Mouse (Mus musculus) E14TG2a.4 (cell line): ENCODE measurements around the gene Lpp.

ENCODE experiments used
- H3K27me3 ChIP-seq: 2 replicates; pipeline ENCODE4 v1.6.1; 2014; ENCODE audit warnings: low read length, control low read depth; ENCODE audit not compliant: insufficient read depth
- H3K36me3 ChIP-seq: 2 replicates; pipeline ENCODE4 v1.6.1; 2014; ENCODE audit warnings: low read length, control low read depth; ENCODE audit not compliant: insufficient read depth
- H3K4me1 ChIP-seq: replicated peaks from 2 replicates; pipeline ENCODE4 v1.6.1; 2014; ENCODE audit warnings: low read depth, low read length, control low read depth
- H3K4me3 ChIP-seq: replicated peaks from 2 replicates; pipeline ENCODE4 v1.5.1; 2014; ENCODE audit warnings: mild to moderate bottlenecking, low read length
- H3K9me3 ChIP-seq: 2 replicates; pipeline ENCODE4 v1.6.1; 2014; ENCODE audit warnings: low read length, control low read depth
- CTCF ChIP-seq: conservative IDR thresholded peaks from 2 replicates; pipeline ENCODE4 v1.5.1; 2014; ENCODE audit warnings: low read length
- NANOG ChIP-seq: IDR thresholded peaks from 2 replicates; pipeline ENCODE4 v1.6.1; 2014; ENCODE audit warnings: borderline replicate concordance, low read length, mixed read lengths
- POU5F1 ChIP-seq: IDR thresholded peaks from 2 replicates; pipeline ENCODE4 v1.6.1; 2014; ENCODE audit warnings: low read length, borderline replicate concordance

Gene Lpp

DNA sequence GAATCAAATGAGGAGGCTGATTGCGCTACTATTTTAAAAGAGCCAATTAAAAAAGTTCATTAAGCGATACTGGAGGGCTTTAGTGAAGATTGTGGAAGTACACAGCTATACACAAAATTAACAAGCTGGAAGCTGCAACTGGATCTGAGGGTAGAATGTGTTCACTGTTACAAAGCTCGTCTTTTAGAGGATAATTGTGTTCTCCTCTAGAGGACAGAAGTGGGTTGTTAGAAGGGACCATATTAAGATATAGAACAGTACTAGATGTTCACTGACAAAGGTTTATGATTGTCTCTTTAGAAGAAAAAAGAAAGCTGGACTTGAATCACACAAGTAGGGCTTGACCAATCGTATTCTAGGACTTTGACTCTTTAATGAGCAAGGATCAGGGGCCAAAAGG is 27.4 kb upstream of the Lpp start:
- no peak overlapping the region for H3K4me3 ChIP-seq
- H3K27me3 ChIP-seq = no peaks in the 10 kb centered on the region; the same call in 1 of the 2 replicates
- 0 out of 2 replicates have a peak, but pooled peaks cover 3% of the 10 kb centered on the region for H3K4me1 ChIP-seq
- no peaks in the 10 kb centered on the region for H3K9me3 ChIP-seq
- no peak for TF ChIP-seq NANOG
- no peak for TF ChIP-seq CTCF
- no peak for TF ChIP-seq POU5F1
- no peaks in the 10 kb centered on the region for H3K36me3 ChIP-seq

DNA sequence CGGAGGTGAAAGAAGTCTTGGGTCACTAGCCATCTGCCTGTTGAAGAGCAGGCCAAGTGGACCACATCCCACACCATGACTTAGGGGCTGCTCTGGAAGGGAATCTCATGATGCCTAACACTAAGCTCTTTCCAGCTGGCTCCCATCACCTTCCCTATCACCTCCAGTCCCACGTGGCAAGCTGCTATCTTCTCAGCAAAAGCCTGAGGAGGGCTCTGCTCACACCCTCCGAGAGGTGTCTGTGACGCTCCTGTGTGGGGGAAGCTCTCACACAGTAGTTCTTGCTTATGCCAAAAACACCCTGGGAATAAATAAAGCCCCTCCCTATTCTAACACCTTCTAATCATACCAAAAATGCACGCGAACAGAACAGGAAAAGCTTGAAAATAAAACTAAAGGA is 26.2 kb upstream of the Lpp start:
- H3K4me3 ChIP-seq = no peak overlapping the region
- TF ChIP-seq POU5F1 (no peak), CTCF (no peak), NANOG (no peak)

DNA sequence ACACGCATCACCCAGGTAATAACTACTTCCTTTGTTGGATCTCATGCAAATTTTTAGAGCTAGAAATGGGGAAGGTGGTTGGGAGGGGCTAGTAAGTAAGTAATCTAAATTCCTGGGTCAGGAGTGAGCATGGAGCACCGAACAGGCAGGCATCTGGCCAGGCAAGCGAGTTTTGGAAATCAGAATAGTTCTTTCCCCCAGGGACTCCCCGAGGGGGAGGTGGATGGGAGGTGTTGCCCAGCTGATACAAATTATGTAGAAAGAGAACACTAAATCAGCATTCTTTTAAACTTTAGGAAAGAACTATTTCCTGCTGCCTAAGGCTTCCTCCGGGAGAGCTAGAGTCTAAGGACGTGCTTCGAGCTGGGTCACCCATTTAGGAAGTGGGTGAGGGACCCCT is 25.8 kb upstream of the Lpp start:
- Histone ChIP-seq H3K36me3 (no peaks in the 10 kb centered on the region), H3K4me1 (0 out of 2 replicates have a peak, but pooled peaks cover 3% of the 10 kb centered on the region), H3K9me3 (peaks cover 3% of the 10 kb centered on the region), H3K4me3 (no peak overlapping the region), H3K27me3 (no peaks in the 10 kb centered on the region; the same call in 1 of the 2 replicates)
- TF ChIP-seq NANOG (no peak), CTCF (no peak), POU5F1 (no peak)

More for the DNA sequence above, 26.2 kb upstream of the Lpp start:
- H3K4me1 ChIP-seq = 0 out of 2 replicates have a peak, but pooled peaks cover 3% of the 10 kb centered on the region
- no peaks in the 10 kb centered on the region for H3K36me3 ChIP-seq
- peaks cover 3% of the 10 kb centered on the region for H3K9me3 ChIP-seq
- no peaks in the 10 kb centered on the region; the same call in 1 of the 2 replicates for H3K27me3 ChIP-seq

DNA sequence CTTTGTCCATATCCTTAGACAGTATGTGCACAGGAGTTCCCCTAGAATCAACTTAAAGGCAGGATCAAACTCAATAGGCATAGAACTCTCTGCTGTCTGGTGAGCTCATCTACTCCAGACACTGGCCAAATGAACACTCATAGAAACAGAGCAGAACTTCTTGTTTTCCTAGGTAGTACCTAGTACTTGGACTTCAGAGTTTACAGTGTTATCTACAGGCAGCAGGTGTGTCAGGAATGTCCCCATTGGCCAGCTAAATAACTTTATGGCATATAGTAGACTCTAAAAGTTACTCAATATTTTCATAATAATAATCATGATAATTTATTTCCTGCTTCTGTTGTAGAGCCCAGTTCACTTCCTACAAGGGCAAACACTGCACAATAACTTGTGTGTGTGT is 16.8 kb upstream of the Lpp start:
- Histone ChIP-seq H3K27me3 (no peaks in the 10 kb centered on the region), H3K36me3 (no peaks in the 10 kb centered on the region), H3K4me1 (no peaks in the 10 kb centered on the region), H3K9me3 (no peaks in the 10 kb centered on the region; the same call in 1 of the 2 replicates), H3K4me3 (no peak overlapping the region)
- TF ChIP-seq CTCF = no peak
- TF ChIP-seq POU5F1 = no peak
- TF ChIP-seq NANOG = no peak

DNA sequence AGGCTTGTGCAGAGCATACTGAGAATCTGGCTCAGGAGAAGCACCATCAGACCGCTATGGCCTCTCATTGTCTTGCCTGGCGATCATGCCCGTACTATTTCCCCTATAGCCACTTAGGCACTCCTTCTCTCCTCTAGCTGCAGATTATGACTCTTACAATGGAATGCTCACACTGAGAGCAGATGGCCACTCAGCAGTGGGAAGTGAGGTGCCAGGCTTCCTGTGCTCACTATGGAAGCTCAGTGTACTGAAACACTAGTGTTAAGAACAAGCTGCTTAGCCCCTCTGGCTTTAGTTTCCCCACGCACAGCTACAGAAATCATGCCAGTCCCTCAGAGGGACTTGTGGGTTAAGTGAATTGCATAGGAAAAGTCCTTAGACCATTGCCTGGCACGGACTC is 2.7 kb upstream of the Lpp start:
- H3K36me3 ChIP-seq = no peaks in the 10 kb centered on the region
- no peak for TF ChIP-seq POU5F1
- no peak for TF ChIP-seq CTCF
- no peak for TF ChIP-seq NANOG
- peaks cover 38% of the 10 kb centered on the region for H3K4me1 ChIP-seq
- no peaks in the 10 kb centered on the region for H3K9me3 ChIP-seq
- H3K27me3 ChIP-seq = peaks cover 19% of the 10 kb centered on the region
- no peak overlapping the region for H3K4me3 ChIP-seq

DNA sequence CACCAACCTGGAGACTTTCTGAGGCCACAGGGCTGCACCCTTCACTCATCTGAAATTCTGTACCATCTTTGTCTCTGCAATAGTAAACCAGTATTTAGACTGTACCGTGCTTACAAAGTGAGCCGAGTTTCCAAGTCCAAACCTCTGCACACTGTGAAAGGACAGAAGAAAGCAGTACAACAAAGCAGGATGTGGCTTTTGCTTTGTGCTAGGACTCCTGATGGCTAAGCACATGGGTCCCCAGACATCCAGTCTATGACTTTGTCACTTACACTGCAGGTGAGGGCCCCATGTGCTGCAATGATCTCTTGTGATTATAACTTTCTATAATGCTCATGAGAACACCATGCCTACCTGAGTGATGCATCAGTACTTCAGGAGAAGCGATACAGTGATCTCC is 2.2 kb upstream of the Lpp start:
- H3K27me3 ChIP-seq = peaks cover 19% of the 10 kb centered on the region
- no peak for TF ChIP-seq CTCF
- TF ChIP-seq POU5F1 = no peak
- no peak for TF ChIP-seq NANOG
- no peaks in the 10 kb centered on the region for H3K9me3 ChIP-seq
- peaks cover 41% of the 10 kb centered on the region for H3K4me1 ChIP-seq
- H3K36me3 ChIP-seq = no peaks in the 10 kb centered on the region
- H3K4me3 ChIP-seq = no peak overlapping the region

DNA sequence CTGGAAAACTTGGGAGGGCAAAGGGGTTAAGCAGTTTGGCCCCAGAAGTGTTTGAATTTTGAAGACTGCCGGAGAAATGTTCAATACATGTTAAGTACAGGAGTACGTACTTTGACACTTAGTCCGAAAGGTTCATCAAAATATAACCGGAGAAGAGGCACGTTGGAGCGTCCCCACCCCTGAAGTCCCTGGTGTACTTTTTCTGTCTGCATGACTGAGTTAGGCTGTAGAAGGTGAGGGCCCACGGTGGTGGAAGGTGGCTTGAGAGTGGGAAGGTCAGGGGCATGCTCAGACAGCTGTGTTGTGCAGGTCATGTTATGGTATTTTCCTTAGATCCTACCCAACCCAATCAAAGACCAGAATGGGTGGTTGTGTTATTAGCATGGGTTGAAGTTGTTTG is 1.4 kb upstream of the Lpp start:
- Histone ChIP-seq H3K36me3 (no peaks in the 10 kb centered on the region), H3K4me3 (peak overlapping the region; percentile 86), H3K27me3 (peaks cover 19% of the 10 kb centered on the region), H3K9me3 (no peaks in the 10 kb centered on the region), H3K4me1 (peaks cover 49% of the 10 kb centered on the region)
- TF ChIP-seq NANOG (no peak), CTCF (no peak), POU5F1 (no peak)

DNA sequence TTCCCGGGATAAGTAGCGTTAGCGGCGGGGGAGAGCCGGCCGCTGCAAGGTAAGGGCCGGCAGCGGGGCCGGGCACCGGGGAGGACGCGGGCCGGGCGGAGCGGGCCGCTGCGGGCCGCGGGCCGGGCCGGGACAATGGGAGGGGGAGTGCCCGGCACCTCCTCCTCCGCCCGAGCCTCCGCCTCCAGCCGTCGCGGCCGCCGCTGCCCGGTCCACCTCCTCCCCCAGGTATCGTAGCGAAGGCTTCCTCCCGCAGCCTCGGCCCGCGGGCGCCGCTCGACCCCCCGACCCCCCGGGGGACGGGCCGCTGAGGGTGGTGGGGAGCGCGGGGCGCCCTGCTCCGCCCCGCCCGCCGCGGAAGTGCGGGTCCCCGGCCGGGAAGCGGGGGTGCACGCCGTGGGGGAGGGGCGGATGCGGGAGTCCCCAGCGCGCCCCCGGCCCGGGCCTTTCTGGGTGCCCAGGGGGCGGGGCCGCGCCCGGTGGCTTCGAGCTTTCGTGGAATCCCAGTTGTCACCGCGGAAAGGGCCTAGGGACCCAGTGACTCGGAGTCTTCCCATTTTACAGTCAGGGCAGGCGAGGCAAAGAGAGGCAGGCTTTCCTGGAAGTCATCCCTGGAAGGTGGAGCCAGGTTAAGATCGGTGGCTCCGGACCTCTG is 376 bp downstream of the Lpp start:
- Histone ChIP-seq H3K4me1 (peaks cover 55% of the 10 kb centered on the region), H3K27me3 (peaks cover 16% of the 10 kb centered on the region), H3K4me3 (peak overlapping the region; percentile 86), H3K9me3 (no peaks in the 10 kb centered on the region), H3K36me3 (no peaks in the 10 kb centered on the region)
- TF ChIP-seq NANOG = no peak
- TF ChIP-seq CTCF = no peak
- no peak for TF ChIP-seq POU5F1
